Comparison of ENCODE assay signal across 11 mouse cellular contexts in genomic region chr6:118019569-118019968, GRCm38 (mm10). TPM values are rescaled to one million over a fixed set of nuclear protein-coding genes. Genes with fewer than 3 reads are reported as not detected.
DNase-seq lines count a peak whose midpoint lies in the region; ATAC-seq and TF ChIP-seq lines count a peak whose summit lies in the region.
"Had no signal": no experiment of that assay in that cellular context is flagged by ENCODE, and none has a peak within 500 bp of the region (broad histone marks: within the 10 kb centered on the region; RNA-seq: fewer than 3 reads in every experiment).

No protein-coding gene starts in this region.

- peak overlapping the region; percentile 60 for H3K27ac ChIP-seq in cerebellum, adult 2 months (ENCODE audit: insufficient read depth, low read length)
- H3K27ac ChIP-seq in embryonic facial prominence, embryonic 10.5 days (replicated peaks) = no peak overlapping the region
- H3K27ac ChIP-seq in hindbrain, postnatal 0 days = peak overlapping the region; percentile 65; the same call in 1 of the 2 replicates
- peak overlapping the region; percentile 37; the same call in 1 of the 2 replicates for H3K27ac ChIP-seq in neural tube, embryonic 15.5 days (replicated peaks)
- no peak overlapping the region for H3K27ac ChIP-seq in heart, embryonic 11.5 days (ENCODE audit: low read depth, low read length)
- H3K27ac ChIP-seq: embryonic facial prominence, embryonic 15.5 days; heart, embryonic 15.5 days; stomach, embryonic 15.5 days had no signal

- TF ChIP-seq POLR2A in cerebellum, adult 2 months (IDR thresholded peaks at IDR 0.05; ENCODE audit: borderline replicate concordance, insufficient read depth, low read length) = no peak

- no peak overlapping the region for H3K9ac ChIP-seq in hindbrain, postnatal 0 days (replicated peaks; ENCODE audit: low read length)
- H3K9ac ChIP-seq in neural tube, embryonic 15.5 days (replicated peaks) = peak overlapping the region; percentile 26; the same call in 1 of the 2 replicates
- no peak overlapping the region for H3K9ac ChIP-seq in heart, embryonic 11.5 days (ENCODE audit: low read depth, low read length)
- H3K9ac ChIP-seq: embryonic facial prominence, embryonic 15.5 days; heart, embryonic 15.5 days; stomach, embryonic 15.5 days had no signal

- DNase-seq in cerebellum, adult 2 months = peak; percentile 52 to 55
- peak; percentile 11 for DNase-seq in embryonic facial prominence, embryonic 10.5 days (ENCODE audit: low spot score)
- DNase-seq in hindbrain, postnatal 0 days (ENCODE audit: low spot score) = peak; percentile 81
- no peak for DNase-seq in thymus, postnatal 0 days (ENCODE audit: low spot score)
- DNase-seq in liver = no peak

- no peaks in the 10 kb centered on the region for H3K27me3 ChIP-seq in cerebellum, adult 2 months (ENCODE audit: control insufficient read depth, insufficient read depth, low read length)
- H3K27me3 ChIP-seq in embryonic facial prominence, embryonic 10.5 days (replicated peaks; ENCODE audit: low read depth, poor library complexity, severe bottlenecking) = peaks cover 30% of the 10 kb centered on the region
- no peaks in the 10 kb centered on the region for H3K27me3 ChIP-seq in hindbrain, postnatal 0 days (ENCODE audit: insufficient read depth, low read length)
- H3K27me3 ChIP-seq in neural tube, embryonic 15.5 days (replicated peaks) = no peaks in the 10 kb centered on the region
- peaks cover 7% of the 10 kb centered on the region for H3K27me3 ChIP-seq in heart, embryonic 11.5 days (ENCODE audit: control insufficient read depth, insufficient read depth, low read length)

- 5% methylated on average over 7 of the region's 7 CpGs for WGBS in cerebellum, adult 2 months
- 45% methylated on average over 7 of the region's 7 CpGs for WGBS in embryonic facial prominence, embryonic 10.5 days
- WGBS in hindbrain, postnatal 0 days = 11% methylated on average over 7 of the region's 7 CpGs
- WGBS in neural tube, embryonic 15.5 days = 15% methylated on average over 7 of the region's 7 CpGs
- 46% methylated on average over 7 of the region's 7 CpGs for WGBS in heart, embryonic 11.5 days (ENCODE audit: insufficient replicate concordance)

- H3K36me3 ChIP-seq in embryonic facial prominence, embryonic 10.5 days (replicated peaks) = no peaks in the 10 kb centered on the region
- H3K36me3 ChIP-seq in hindbrain, postnatal 0 days (ENCODE audit: insufficient read depth, low read length) = no peaks in the 10 kb centered on the region
- H3K36me3 ChIP-seq in neural tube, embryonic 15.5 days = no peaks in the 10 kb centered on the region
- no peaks in the 10 kb centered on the region for H3K36me3 ChIP-seq in heart, embryonic 11.5 days (ENCODE audit: control insufficient read depth, insufficient read depth, low read length)
- H3K36me3 ChIP-seq: embryonic facial prominence, embryonic 15.5 days; heart, embryonic 15.5 days; stomach, embryonic 15.5 days had no signal

- no peak for TF ChIP-seq CTCF in cerebellum, adult 2 months (IDR thresholded peaks at IDR 0.05; ENCODE audit: borderline replicate concordance, insufficient read depth, low read depth, low read length)
- TF ChIP-seq CTCF in hindbrain, postnatal 0 days (IDR thresholded peaks at IDR 0.05; ENCODE audit: low read depth) = no peak

- H3K4me1 ChIP-seq in cerebellum, adult 2 months (ENCODE audit: control insufficient read depth, insufficient read depth, low read length) = peaks cover 55% of the 10 kb centered on the region
- H3K4me1 ChIP-seq in embryonic facial prominence, embryonic 10.5 days = 0 out of 2 replicates have a peak, but pooled peaks cover 7% of the 10 kb centered on the region
- peaks cover 22% of the 10 kb centered on the region; the same call in 1 of the 2 replicates for H3K4me1 ChIP-seq in hindbrain, postnatal 0 days (ENCODE audit: insufficient read depth, low read length)
- H3K4me1 ChIP-seq in neural tube, embryonic 15.5 days = peaks cover 29% of the 10 kb centered on the region
- no peaks in the 10 kb centered on the region for H3K4me1 ChIP-seq in heart, embryonic 11.5 days (ENCODE audit: control insufficient read depth, insufficient read depth, low read length)
- H3K4me1 ChIP-seq: embryonic facial prominence, embryonic 15.5 days; heart, embryonic 15.5 days; megakaryocyte, embryonic 14.5 days; stomach, embryonic 15.5 days had no signal

- H3K9me3 ChIP-seq in embryonic facial prominence, embryonic 10.5 days = no peaks in the 10 kb centered on the region
- H3K9me3 ChIP-seq in hindbrain, postnatal 0 days (ENCODE audit: low read length) = no peaks in the 10 kb centered on the region
- no peaks in the 10 kb centered on the region for H3K9me3 ChIP-seq in neural tube, embryonic 15.5 days (replicated peaks)
- H3K9me3 ChIP-seq in heart, embryonic 11.5 days (replicated peaks; ENCODE audit: control insufficient read depth, low read length) = no peaks in the 10 kb centered on the region
- H3K9me3 ChIP-seq: embryonic facial prominence, embryonic 15.5 days; heart, embryonic 15.5 days; megakaryocyte, embryonic 14.5 days; stomach, embryonic 15.5 days had no signal

- H3K4me3 ChIP-seq in cerebellum, adult 2 months (replicated peaks; ENCODE audit: insufficient read depth, low read depth, low read length) = peak overlapping the region; percentile 12
- no peak overlapping the region for H3K4me3 ChIP-seq in embryonic facial prominence, embryonic 10.5 days
- H3K4me3 ChIP-seq in hindbrain, postnatal 0 days (ENCODE audit: low read length) = no peak overlapping the region
- no peak overlapping the region for H3K4me3 ChIP-seq in neural tube, embryonic 15.5 days (replicated peaks)
- no peak overlapping the region for H3K4me3 ChIP-seq in heart, embryonic 11.5 days (ENCODE audit: low read depth, low read length)
- H3K4me3 ChIP-seq: embryonic facial prominence, embryonic 15.5 days; heart, embryonic 15.5 days; megakaryocyte, embryonic 14.5 days; stomach, embryonic 15.5 days had no signal

- H3K4me2 ChIP-seq in hindbrain, postnatal 0 days (ENCODE audit: low read depth, low read length) = peak overlapping the region; percentile 29
- H3K4me2 ChIP-seq in neural tube, embryonic 15.5 days = peak overlapping the region; percentile 44
- H3K4me2 ChIP-seq in heart, embryonic 11.5 days = no peak overlapping the region
- H3K4me2 ChIP-seq: embryonic facial prominence, embryonic 15.5 days; heart, embryonic 15.5 days; stomach, embryonic 15.5 days had no signal

- peak; percentile 43; the same call in 1 of the 2 replicates for ATAC-seq in hindbrain, postnatal 0 days
- peak; percentile 71 for ATAC-seq in neural tube, embryonic 15.5 days (ENCODE audit: low FRiP score)
- no peak for ATAC-seq in heart, embryonic 11.5 days (replicated peaks; ENCODE audit: insufficient number of reproducible peaks, low FRiP score, low TSS enrichment)

RNA-seq across cellular contexts. Expression of gene Rasgef1a, which starts 8.3 kb away (rescaled TPM):
- 59.8 and 66.0 TPM in 2 replicates for polyA plus RNA-seq in cerebellum, adult 2 months (2012; rRNA removed)
- 0.06 and 0.13 TPM in 2 replicates for polyA plus RNA-seq in embryonic facial prominence, embryonic 10.5 days (2016; fragmentation: Nextera tagmentation; extraction: Ambion mirVana)
- total RNA-seq in hindbrain, postnatal 0 days (2014; rRNA removed) = 12.5 and 14.3 TPM in 2 replicates
- 6.5 and 7.0 TPM in 2 replicates for polyA plus RNA-seq in hindbrain, postnatal 0 days (2015; fragmentation: Nextera tagmentation; extraction: Ambion mirVana)
- polyA plus RNA-seq in neural tube, embryonic 15.5 days (2015; fragmentation: Nextera tagmentation; extraction: Ambion mirVana) = 3.3 and 4.3 TPM in 2 replicates
- polyA plus RNA-seq in thymus, postnatal 0 days (2015; fragmentation: Nextera tagmentation; extraction: Ambion mirVana) = 0.18 and 0.39 TPM in 2 replicates
- 0.30 and 0.49 TPM in 2 replicates for polyA plus RNA-seq in heart, embryonic 11.5 days (2014; fragmentation: Nextera tagmentation; extraction: Ambion mirVana)

Comparison
In these comparisons a context has a peak if more than half of its experiments do, and no peak if none do; other contexts are left out.
1. DNase-seq: peak in cerebellum, adult 2 months (2 of 2), embryonic facial prominence, embryonic 10.5 days (single experiment) and hindbrain, postnatal 0 days (single experiment); none in thymus, postnatal 0 days (single experiment) and liver (single experiment).
2. H3K27ac ChIP-seq: peak in cerebellum, adult 2 months (single experiment), hindbrain, postnatal 0 days (single experiment) and neural tube, embryonic 15.5 days (single experiment); none in embryonic facial prominence, embryonic 10.5 days (single experiment) and heart, embryonic 11.5 days (single experiment).